Mouse (Mus musculus): Measurements from ENCODE around the gene Mpeg1. TPM values are rescaled to one million over a fixed set of nuclear protein-coding genes. Genes with fewer than 3 reads are reported as not detected.

Mpeg1 gene
- polyA plus RNA-seq (2015; fragmentation: Nextera tagmentation; extraction: Ambion mirVana): 0.71 and 0.84 TPM in 2 replicates

DNA sequence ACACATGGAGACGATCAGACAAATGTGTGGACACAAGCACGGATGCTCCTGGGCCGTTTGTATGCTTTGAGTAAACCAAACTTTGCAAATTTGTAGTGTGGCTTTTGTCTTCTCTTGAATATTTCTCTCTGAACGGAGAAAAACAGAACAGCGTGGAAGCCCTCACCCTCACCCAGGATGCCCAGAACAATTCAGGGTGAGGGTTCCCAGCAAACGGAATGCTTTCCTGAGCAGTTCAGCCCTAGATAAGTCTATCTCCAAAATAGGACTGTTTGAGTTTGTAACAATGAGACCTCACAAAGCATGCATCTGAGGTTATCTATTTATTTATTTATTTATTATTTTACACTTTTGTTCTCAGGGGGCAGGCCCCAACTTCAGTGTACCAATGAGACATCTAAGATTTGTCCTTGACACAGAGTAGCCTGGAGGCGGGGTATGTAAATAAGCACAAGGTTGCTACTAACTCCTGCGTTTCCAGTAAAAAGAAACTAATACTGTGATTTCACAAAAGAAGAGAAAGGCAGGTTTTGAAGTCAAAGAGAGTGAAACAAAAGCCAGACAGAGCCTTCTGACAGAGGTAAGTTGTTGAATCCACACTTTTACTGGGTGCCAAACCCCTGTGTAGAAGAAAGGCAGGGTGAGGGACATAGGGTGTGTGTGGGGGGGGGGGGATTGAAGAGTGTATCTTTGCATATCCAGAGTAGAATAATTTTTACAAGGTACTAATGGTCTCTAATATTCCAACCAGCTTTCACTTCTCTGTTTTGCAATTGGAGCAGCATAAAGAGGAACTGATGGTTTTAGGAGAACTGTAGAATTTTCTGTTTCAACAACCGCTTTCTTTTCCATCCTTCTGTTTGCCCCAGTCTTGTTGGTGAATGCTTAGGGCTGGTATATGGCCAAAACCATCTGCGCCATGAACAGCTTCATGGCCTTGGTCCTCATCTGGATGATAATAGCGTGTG lies at the start of gene Mpeg1:
Mpeg1 (plus strand) TSS at position 498 of the 968 bp plus-strand sequence.
- Histone ChIP-seq H3K9ac (ENCODE audit: low read length) (no peak within 1 kb of the TSS), H3K27me3 (ENCODE audit: control insufficient read depth, insufficient read depth, low read length) (no peaks in the 10 kb centered on the region), H3K4me3 (ENCODE audit: low read depth, low read length) (no peak within 1 kb of the TSS), H3K36me3 (ENCODE audit: control insufficient read depth, insufficient read depth, low read length) (no peaks in the 10 kb centered on the region), H3K9me3 (ENCODE audit: control insufficient read depth, low read length) (no peaks in the 10 kb centered on the region), H3K4me2 (replicated peaks; ENCODE audit: low read depth) (no peak within 1 kb of the TSS), H3K4me1 (replicated peaks; ENCODE audit: control insufficient read depth, insufficient read depth) (no peaks in the 10 kb centered on the region), H3K27ac (replicated peaks) (no peak within 1 kb of the TSS)
- WGBS: 66% methylated on average over 11 of the region's 11 CpGs
- ATAC-seq (ENCODE audit: low FRiP score, low TSS enrichment): no peak
- TF ChIP-seq CTCF (IDR thresholded peaks at IDR 0.05; ENCODE audit: low read depth): no peak
- TF ChIP-seq EP300 (optimal IDR thresholded peaks at IDR 0.05): no peak
- DNase-seq (ENCODE audit: low spot score): no peak

DNA sequence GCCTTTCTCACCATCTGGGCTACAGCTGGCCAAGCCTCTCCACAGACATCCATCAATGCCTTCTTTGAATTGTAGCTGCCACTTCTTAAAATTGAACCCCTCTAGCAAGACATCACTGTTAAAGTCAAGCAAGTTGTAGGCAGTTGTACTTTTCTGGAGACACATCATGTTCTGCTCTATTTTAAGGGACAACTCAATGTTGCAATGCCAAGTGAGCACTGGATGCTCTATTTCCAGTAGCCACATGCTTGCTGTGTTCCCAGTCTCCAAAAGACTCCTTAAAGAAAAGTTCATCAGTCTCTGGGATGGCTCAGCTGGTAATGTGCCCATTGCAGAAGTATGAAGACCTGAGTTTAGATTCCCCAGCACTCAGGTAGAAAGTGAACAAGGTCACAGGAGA lies 46.8 kb upstream of the Mpeg1 start:
- TF ChIP-seq EP300 (optimal IDR thresholded peaks at IDR 0.05) (no peak), CTCF (IDR thresholded peaks at IDR 0.05; ENCODE audit: low read depth) (no peak)
- Histone ChIP-seq H3K9me3 (ENCODE audit: control insufficient read depth, low read length) (no peaks in the 10 kb centered on the region), H3K27ac (replicated peaks) (no peak overlapping the region), H3K4me3 (ENCODE audit: low read depth, low read length) (no peak overlapping the region), H3K9ac (ENCODE audit: low read length) (no peak overlapping the region), H3K27me3 (ENCODE audit: control insufficient read depth, insufficient read depth, low read length) (no peaks in the 10 kb centered on the region), H3K4me2 (replicated peaks; ENCODE audit: low read depth) (no peak overlapping the region), H3K4me1 (replicated peaks; ENCODE audit: control insufficient read depth, insufficient read depth) (no peaks in the 10 kb centered on the region), H3K36me3 (ENCODE audit: control insufficient read depth, insufficient read depth, low read length) (no peaks in the 10 kb centered on the region)
- DNase-seq (ENCODE audit: low spot score) (no peak), ATAC-seq (ENCODE audit: low FRiP score, low TSS enrichment) (no peak)

DNA sequence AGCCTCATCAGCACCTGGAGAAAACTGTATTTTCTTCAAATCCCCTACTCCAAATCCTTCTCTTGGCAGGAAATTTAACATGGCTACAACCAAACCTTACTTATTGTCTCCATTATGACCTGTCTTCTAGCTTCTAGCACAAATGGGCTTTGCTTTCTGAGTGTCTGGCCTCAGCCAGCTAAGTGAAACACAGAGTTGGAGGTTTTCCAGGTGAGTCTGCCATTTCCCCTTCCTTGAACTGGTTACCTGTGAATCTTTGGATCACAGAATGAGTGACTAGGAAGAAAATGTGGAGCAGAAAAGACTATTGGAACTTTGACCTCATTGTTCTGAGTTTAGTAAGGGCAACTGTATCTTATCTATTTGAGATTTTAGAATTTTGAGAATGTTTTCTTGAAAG lies 43.2 kb upstream of the Mpeg1 start, which contains the start of gene Olfr1441:
Olfr1441 (plus strand) TSS at position 73 of the 400 bp plus-strand sequence.
- no peak for ATAC-seq (ENCODE audit: low FRiP score, low TSS enrichment)
- Histone ChIP-seq H3K36me3 (ENCODE audit: control insufficient read depth, insufficient read depth, low read length) (no peaks in the 10 kb centered on the region), H3K27me3 (ENCODE audit: control insufficient read depth, insufficient read depth, low read length) (no peaks in the 10 kb centered on the region), H3K27ac (replicated peaks) (no peak within 1 kb of the TSS), H3K4me1 (replicated peaks; ENCODE audit: control insufficient read depth, insufficient read depth) (no peaks in the 10 kb centered on the region), H3K4me3 (ENCODE audit: low read depth, low read length) (no peak within 1 kb of the TSS), H3K9ac (ENCODE audit: low read length) (no peak within 1 kb of the TSS), H3K9me3 (ENCODE audit: control insufficient read depth, low read length) (no peaks in the 10 kb centered on the region), H3K4me2 (replicated peaks; ENCODE audit: low read depth) (no peak within 1 kb of the TSS)
- DNase-seq (ENCODE audit: low spot score): no peak
- no peak for TF ChIP-seq CTCF (IDR thresholded peaks at IDR 0.05; ENCODE audit: low read depth)
- TF ChIP-seq EP300 (optimal IDR thresholded peaks at IDR 0.05): no peak

DNA sequence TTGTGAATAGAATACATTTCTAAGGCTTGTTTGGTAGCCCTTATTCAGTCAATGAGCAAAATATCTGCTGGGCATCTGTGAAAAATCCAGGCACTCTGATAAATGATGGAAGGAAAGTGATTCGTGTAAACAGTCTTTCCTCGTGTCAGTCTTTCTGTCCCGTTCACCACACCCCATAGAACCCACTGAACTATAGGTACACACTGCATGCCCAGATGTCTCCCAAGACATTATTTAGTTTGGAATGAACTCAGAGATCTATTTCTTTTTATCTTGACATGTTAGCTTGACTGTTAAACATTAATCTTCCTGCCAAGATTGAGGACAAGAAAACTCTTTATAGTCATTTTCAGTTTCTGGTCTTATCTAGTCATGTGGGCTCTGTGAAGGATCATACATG lies 42.3 kb upstream of the Mpeg1 start:
- H3K4me2 ChIP-seq (replicated peaks; ENCODE audit: low read depth): no peak overlapping the region
- no peak overlapping the region for H3K4me3 ChIP-seq (ENCODE audit: low read depth, low read length)
- no peak overlapping the region for H3K27ac ChIP-seq (replicated peaks)
- H3K27me3 ChIP-seq (ENCODE audit: control insufficient read depth, insufficient read depth, low read length): no peaks in the 10 kb centered on the region
- no peaks in the 10 kb centered on the region for H3K4me1 ChIP-seq (replicated peaks; ENCODE audit: control insufficient read depth, insufficient read depth)
- no peak for ATAC-seq (ENCODE audit: low FRiP score, low TSS enrichment)
- H3K9me3 ChIP-seq (ENCODE audit: control insufficient read depth, low read length): no peaks in the 10 kb centered on the region
- no peaks in the 10 kb centered on the region for H3K36me3 ChIP-seq (ENCODE audit: control insufficient read depth, insufficient read depth, low read length)
- no peak for DNase-seq (ENCODE audit: low spot score)
- TF ChIP-seq EP300 (optimal IDR thresholded peaks at IDR 0.05) (no peak), CTCF (IDR thresholded peaks at IDR 0.05; ENCODE audit: low read depth) (no peak)
- no peak overlapping the region for H3K9ac ChIP-seq (ENCODE audit: low read length)
- WGBS: 25% methylated on average over 3 of the region's 3 CpGs

DNA sequence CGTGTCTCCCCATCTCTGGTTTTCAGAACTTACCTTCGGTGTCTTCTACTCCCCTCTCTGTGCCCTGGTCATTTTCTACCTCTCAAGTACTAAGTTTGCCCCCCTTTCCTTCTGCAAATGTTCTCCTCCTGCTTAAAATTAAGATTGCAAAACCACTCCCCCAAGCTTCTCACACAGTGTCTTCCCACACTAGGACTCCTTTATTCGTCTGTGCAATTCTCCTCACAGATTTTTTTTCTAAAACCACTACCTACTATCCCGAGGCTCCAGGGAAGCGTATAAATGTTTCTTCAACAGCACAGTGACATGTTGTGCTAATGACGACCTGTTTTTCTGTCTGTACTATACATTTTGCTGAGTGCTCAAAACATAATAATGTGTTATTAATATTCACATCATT lies 40.0 kb upstream of the Mpeg1 start:
- no peak for TF ChIP-seq CTCF (IDR thresholded peaks at IDR 0.05; ENCODE audit: low read depth)
- no peak for TF ChIP-seq EP300 (optimal IDR thresholded peaks at IDR 0.05)
- WGBS: 75% methylated on average over 6 of the region's 6 CpGs
- Histone ChIP-seq H3K4me3 (ENCODE audit: low read depth, low read length) (no peak overlapping the region), H3K27me3 (ENCODE audit: control insufficient read depth, insufficient read depth, low read length) (no peaks in the 10 kb centered on the region), H3K36me3 (ENCODE audit: control insufficient read depth, insufficient read depth, low read length) (no peaks in the 10 kb centered on the region), H3K9ac (ENCODE audit: low read length) (no peak overlapping the region), H3K9me3 (ENCODE audit: control insufficient read depth, low read length) (no peaks in the 10 kb centered on the region), H3K4me1 (replicated peaks; ENCODE audit: control insufficient read depth, insufficient read depth) (no peaks in the 10 kb centered on the region), H3K27ac (replicated peaks) (no peak overlapping the region), H3K4me2 (replicated peaks; ENCODE audit: low read depth) (no peak overlapping the region)
- no peak for DNase-seq (ENCODE audit: low spot score)
- no peak for ATAC-seq (ENCODE audit: low FRiP score, low TSS enrichment)

DNA sequence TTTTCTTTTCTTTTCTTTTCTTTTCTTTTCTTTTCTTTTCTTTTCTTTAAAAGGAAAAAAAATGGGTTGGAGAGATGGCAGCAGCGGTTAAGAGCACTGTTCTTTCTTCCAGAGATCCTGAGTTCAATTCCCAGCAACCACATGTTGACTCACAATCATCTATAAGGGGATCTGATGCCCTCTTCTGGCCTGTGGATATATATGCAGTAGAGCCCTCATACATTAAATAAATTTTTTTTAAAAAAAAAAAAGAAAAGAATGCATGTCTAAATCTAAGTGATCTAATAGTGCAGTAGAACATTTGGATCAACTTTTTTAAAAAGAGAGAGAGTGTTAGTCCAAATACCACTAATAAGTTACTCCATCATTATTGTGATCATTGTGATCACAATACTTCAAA lies 38.9 kb upstream of the Mpeg1 start:
- 80% methylated on average over 1 of the region's 1 CpGs for WGBS
- H3K9ac ChIP-seq (ENCODE audit: low read length): no peak overlapping the region
- H3K36me3 ChIP-seq (ENCODE audit: control insufficient read depth, insufficient read depth, low read length): no peaks in the 10 kb centered on the region
- DNase-seq (ENCODE audit: low spot score): no peak
- H3K4me3 ChIP-seq (ENCODE audit: low read depth, low read length): no peak overlapping the region
- no peak for ATAC-seq (ENCODE audit: low FRiP score, low TSS enrichment)
- no peaks in the 10 kb centered on the region for H3K27me3 ChIP-seq (ENCODE audit: control insufficient read depth, insufficient read depth, low read length)
- H3K4me2 ChIP-seq (replicated peaks; ENCODE audit: low read depth): no peak overlapping the region
- no peaks in the 10 kb centered on the region for H3K4me1 ChIP-seq (replicated peaks; ENCODE audit: control insufficient read depth, insufficient read depth)
- H3K9me3 ChIP-seq (ENCODE audit: control insufficient read depth, low read length): no peaks in the 10 kb centered on the region
- no peak overlapping the region for H3K27ac ChIP-seq (replicated peaks)
- TF ChIP-seq EP300 (optimal IDR thresholded peaks at IDR 0.05) (no peak), CTCF (IDR thresholded peaks at IDR 0.05; ENCODE audit: low read depth) (no peak)
